ENCODE assay signal across 8 mouse cellular contexts in the genomic region with DNA sequence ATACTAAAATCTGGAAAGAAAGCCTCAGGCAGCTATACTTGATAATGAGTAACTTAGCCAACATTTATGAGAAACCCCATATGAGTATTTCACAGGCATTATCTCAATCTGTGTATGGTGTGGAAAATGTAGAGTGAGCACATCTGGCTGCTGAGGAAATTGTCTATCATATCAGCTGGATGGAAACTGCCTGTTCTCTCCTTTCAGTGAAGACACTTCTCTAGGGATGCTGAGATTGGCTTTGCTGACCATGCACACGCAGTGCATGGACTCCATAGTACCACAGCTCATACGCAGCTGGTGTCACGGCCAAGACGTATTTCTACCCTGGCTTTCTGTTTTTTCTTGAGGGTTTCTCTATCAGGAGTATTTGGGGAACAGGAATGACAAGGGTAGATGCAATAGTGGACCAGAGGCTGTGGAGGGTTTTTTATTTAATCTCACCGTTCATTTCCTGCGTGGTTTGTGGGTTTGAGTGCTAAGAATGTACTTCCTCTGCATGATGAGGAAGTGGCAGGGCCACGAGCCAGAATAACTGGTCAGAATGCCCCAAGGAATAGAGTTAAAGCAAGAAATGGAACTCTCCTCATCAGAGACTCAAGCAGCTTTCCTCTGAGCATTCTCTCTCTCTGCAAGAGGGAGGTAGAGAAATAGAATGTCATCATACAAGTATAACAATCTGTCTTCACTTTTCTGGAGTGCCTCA.
DNase-seq lines count a peak whose midpoint lies in the region; ATAC-seq and TF ChIP-seq lines count a peak whose summit lies in the region.

No protein-coding gene starts in this region.

- 5% methylated on average over 7 of the region's 7 CpGs for WGBS in liver, embryonic 14.5 days (ENCODE audit: insufficient replicate concordance)

- no peaks in the 10 kb centered on the region for H3K36me3 ChIP-seq in liver, embryonic 14.5 days (replicated peaks; ENCODE audit: control insufficient read depth, insufficient read depth, low read depth)
- no peaks in the 10 kb centered on the region for H3K36me3 ChIP-seq in splenic B cell, adult 2 months (ENCODE audit: control insufficient read depth, insufficient read depth, low read length, poor library complexity, severe bottlenecking)

- H3K4me1 ChIP-seq in liver, embryonic 14.5 days (replicated peaks; ENCODE audit: control insufficient read depth in 2 of 2, insufficient read depth in 2 of 2, low read length in 1 of 2): 0 out of 4 replicates have a peak, but pooled peaks cover 0 to 2% of the 10 kb centered on the region in 2 experiments

- TF ChIP-seq CTCF in liver, embryonic 14.5 days (IDR thresholded peaks at IDR 0.05; ENCODE audit: low read depth): no peak

- intact Hi-C loops in heart, postnatal 10 days (cut with DNase I): loop anchor here (5.0 kb wide), 1 partner anchor 45 kb away; no protein-coding TSS in a partner anchor
- intact Hi-C loops in left cerebral cortex, postnatal 25 days (cut with DNase I): no loop called here

- ATAC-seq in liver, embryonic 14.5 days (ENCODE audit: insufficient read depth): peak; percentile 23; the same call in 1 of the 2 replicates

- H3K27ac ChIP-seq in liver, embryonic 14.5 days: no peak overlapping the region

- H3K4me3 ChIP-seq in liver, embryonic 14.5 days (ENCODE audit: insufficient read depth in 1 of 2, low read depth in 2 of 2, low read length in 2 of 2): no peak overlapping the region

- H3K27me3 ChIP-seq in liver, embryonic 14.5 days (ENCODE audit: control insufficient read depth, insufficient read depth, low read length): no peaks in the 10 kb centered on the region
- H3K27me3 ChIP-seq in splenic B cell, adult 2 months (ENCODE audit: control insufficient read depth, insufficient read depth, low read length, poor library complexity, severe bottlenecking): no peaks in the 10 kb centered on the region

- H3K4me2 ChIP-seq in liver, embryonic 14.5 days (ENCODE audit: low read depth): no peak overlapping the region

- no peak overlapping the region for H3K9ac ChIP-seq in liver, embryonic 14.5 days (replicated peaks)

- peak; percentile 5 for DNase-seq in thymus, postnatal 0 days (ENCODE audit: low spot score)
- no peak for DNase-seq in thymus, postnatal 4 days
- DNase-seq in heart, postnatal 10 days: peak; percentile 62 to 66
- no peak for DNase-seq in liver, embryonic 14.5 days (ENCODE audit: low read depth in 3 of 3, low spot score in 3 of 3)
- DNase-seq in splenic B cell, adult 2 months (ENCODE audit: low read depth, low spot score): peak; percentile 82
- no peak for DNase-seq in left cerebral cortex, postnatal 25 days (ENCODE audit: low spot score in 2 of 2)
- DNase-seq in urinary bladder, postnatal 25 days (ENCODE audit: low spot score): no peak
- DNase-seq in thymus, adult 18-20 months: no peak

- no peak for TF ChIP-seq EP300 in liver, embryonic 14.5 days (IDR thresholded peaks at IDR 0.05; ENCODE audit: low read depth)

- H3K9me3 ChIP-seq in liver, embryonic 14.5 days (ENCODE audit: control insufficient read depth, low read length): no peaks in the 10 kb centered on the region

Comparison
In these comparisons a context has a peak if more than half of its experiments do, and no peak if none do; other contexts are left out.
1. DNase-seq: peak in thymus, postnatal 0 days (single experiment), heart, postnatal 10 days (2 of 2) and splenic B cell, adult 2 months (single experiment); none in thymus, postnatal 4 days (single experiment), liver, embryonic 14.5 days (0 of 3), left cerebral cortex, postnatal 25 days (0 of 2), urinary bladder, postnatal 25 days (single experiment) and thymus, adult 18-20 months (0 of 2).